Mouse (Mus musculus) inflammation-experienced regulatory T-cells, adult 6 months (primary cell): ENCODE results near the gene Lysmd1. TPM values are rescaled to one million over a fixed set of nuclear protein-coding genes. Genes with fewer than 3 reads are reported as not detected.

Experiments used
- ATAC-seq: one replicate; pipeline ENCODE4 v1.8.0; 2017
- polyA plus RNA-seq, 3 experiments: library from polyadenylated mRNA; unstranded; fragments of 100-300 nt; shearing (Covaris generic); gene quantifications; one replicate each; pipeline ENCODE4 v1.2.1; 2017

Lysmd1 gene
- polyA plus RNA-seq, 3 experiments from 2014 or later: 14.6 to 32.0 (median 30.8) TPM

DNA sequence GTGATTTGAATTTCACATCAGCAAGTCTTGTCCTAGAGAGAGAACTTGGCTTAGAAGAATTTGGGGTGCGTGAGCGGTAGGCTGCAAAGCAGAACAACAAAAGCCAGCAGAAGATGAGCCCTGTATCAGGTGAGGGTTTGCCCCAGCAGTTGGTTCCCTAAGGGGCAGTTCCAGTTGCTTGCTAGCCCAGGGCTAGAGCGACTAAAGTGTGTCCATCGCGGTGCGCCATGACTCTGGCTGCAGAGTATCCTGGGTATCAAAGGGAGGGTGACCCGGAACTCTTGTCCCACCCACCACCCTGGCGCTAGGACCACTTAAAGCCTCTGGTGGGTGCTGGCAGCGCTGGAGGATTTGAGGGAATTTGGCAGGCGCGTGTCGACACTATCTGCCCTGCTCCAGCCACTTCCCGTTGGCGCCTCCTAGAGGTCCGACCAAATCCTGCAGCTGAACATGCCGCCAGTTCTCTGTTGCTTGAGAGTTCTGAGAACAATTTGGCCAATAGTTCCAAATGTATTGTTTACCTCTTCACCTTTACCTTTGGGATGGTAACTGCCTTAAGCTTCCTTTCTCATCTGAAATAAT lies 40.2 kb downstream of the Lysmd1 start:
- ATAC-seq: peak; percentile 91

DNA sequence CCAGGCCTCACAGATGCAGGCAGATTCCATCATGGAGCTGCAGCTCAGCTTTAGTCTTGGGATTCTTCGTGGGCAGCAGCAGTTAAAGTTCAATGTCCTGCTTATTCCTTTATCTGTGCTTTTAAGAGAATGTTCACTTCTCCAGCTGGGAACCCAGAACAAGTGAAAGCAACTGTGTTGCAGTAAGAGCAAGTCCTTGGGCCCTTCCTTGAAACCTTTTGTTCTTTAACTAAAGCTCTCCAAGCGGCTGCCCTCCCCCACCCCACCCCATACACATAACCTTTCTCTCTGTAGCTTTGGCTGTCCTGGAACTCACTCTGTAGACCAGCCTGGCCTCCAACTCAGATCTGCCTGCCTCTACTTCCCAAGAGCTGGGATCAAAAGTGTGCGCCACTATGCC lies 42.6 kb downstream of the Lysmd1 start:
- ATAC-seq: no peak

DNA sequence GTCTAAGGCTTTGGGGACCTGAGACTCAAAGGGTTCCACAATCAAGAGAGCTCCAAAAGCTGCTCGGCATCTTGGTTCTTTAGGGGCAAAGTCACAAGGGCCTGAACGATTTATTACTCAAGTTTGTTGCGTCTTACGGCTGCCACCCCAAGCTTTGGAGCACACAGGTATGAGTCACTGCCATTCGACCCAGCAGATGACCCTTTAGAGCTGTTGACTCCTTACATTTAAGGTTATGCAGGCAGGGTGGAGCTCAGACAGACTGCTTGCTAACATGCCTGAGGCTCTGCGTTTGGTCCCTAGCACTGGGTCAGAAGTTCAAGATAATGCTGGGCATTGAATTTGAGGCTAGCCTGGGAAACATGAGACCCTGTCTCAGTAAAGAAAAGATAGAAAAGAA lies 43.7 kb downstream of the Lysmd1 start:
- no peak for ATAC-seq

DNA sequence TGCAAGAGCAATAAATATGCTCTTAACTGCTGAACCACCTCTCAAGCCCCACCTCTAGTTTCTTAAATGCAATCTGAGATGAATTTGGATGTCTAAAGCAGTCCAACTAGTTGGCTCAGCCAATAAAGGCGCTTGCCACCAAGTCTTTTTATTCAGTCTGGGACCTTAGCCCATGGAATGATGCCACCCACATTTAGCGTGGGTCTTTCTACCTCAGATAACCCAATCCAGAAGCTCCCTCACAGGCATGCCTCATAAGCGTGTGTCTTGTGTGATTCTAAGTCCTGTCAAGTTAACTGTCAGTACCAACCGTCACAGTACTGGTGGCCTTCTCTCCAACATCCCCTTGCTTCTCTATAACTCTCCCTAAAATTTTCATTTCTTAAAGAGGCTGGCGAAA lies 45.1 kb downstream of the Lysmd1 start:
- no peak for ATAC-seq

DNA sequence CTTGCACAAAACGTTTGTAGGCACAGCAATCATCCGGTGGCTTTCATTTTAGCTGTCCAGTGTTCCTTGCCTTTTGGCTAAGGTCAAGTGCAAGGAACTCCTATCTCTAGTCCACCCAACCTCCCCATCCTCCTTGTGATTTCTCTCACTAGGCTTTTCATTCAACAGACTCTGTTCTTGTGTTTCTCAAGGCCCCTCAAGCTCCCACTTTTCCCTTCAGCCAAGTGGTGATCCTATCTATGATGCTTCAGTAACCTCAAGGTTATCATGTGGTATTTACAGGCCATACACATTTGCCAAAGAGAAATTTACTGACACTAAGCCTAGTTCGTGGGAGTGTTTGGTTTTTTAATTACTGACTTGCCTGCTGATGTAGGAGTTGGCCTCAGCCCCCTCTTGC lies 46.0 kb downstream of the Lysmd1 start:
- ATAC-seq: no peak

DNA sequence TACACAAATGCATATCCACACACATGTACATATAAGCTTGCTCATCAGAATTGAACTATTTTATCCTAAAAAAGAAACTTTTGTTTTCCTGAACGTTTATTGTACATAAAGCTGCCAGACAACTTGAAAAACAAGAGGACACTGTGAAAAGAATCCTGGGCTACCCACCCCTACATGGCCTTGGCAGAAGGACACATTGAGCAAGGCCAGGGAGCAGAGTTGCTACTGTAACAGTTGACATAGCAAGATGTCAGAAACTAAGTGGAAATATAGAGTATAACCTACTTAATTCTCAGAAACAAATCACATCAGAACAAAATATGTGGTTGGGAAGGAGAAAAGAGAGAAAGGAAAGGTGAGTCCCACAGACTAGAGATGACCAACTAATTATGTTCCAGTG lies 48.0 kb downstream of the Lysmd1 start:
- no peak for ATAC-seq

DNA sequence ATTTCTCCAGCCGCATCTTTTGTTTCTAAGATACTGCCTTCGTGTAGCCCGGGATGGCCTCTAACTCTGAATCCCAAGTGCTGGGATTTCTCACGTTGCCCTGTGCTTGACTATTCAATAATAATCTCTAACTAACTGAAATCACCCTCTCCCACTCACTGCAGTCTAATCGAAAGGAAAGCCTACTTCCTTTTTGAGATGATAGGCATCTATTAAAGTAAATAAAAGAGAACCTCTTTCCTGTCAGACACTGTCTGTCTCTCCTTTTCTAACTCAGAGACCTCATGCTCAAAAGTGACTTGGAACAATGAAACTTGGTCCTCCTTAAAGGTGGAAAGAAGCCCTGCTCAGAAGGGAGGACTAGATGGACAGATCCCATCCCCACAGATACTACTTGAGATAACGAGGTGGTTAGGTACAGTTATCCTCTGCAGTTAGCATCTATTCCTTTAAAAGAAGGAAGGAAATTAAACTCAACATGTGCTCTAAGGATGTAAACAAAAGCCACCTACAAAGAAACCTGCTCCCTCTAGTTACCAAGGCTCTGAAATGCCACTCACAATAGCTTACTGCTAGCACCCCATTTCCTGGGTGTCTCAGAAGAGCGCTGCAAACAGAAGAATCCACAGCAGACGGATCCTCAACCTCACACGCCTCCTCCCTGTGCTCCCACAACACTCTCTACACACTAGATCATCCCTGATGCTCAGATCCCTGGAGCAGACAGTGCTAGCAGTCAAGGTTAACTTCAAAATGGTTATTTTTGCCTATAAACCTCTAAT lies 51.1 kb downstream of the Lysmd1 start:
- ATAC-seq: peak; percentile 77

DNA sequence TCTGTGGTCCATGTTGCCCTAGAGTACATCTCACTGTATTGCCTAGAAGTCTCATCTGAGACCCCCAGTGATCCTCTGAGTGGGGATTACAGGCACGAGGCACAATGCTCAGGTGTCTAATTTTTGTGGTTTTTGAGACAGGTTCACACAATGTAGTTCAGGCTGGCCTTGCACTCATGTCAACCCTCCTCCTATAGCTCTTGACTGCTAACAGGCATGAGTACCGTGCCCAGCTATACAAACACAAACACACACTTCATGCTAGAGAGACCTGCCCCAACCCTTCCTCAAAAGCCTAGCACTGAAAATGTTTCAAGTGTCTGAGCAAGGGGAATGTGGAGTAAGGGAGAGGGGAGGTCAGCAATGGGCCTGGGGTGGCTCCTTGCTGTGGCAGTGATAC lies 52.2 kb downstream of the Lysmd1 start:
- ATAC-seq: no peak

DNA sequence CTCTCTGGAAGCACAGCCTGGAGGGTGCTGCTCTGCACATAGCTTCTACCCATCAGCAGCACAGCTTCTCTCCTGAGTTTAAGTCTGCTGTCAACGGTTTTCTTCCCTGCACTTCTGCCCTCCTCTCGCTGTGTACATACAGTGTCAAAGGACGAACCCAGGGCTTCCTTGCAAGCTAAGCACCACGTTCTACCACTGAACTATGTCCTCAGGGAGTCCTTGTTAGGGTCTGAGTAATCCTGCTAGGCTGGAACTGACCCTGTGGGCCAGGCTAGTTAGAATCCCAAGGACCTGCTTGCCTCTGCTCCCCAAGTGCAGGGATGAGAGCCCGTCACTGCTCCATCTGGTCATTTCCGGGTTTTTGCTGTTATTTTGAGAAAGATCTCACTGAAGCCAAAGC lies 53.0 kb downstream of the Lysmd1 start:
- ATAC-seq: no peak

Other genes with a start within 250 kb of the Lysmd1 start
- gene Psmb4, start 247.1 kb upstream of the Lysmd1 start, polyA plus RNA-seq: 100 to 1,000 TPM; 120 to 202 (median 164) TPM
- gene Selenbp1, start 201.0 kb upstream of the Lysmd1 start, polyA plus RNA-seq: 1 to 10 TPM in 2 of 3 experiments, under 1 TPM in 1; 0.36 to 2.2 (median 1.5) TPM
- gene Rfx5, start 180.0 kb upstream of the Lysmd1 start, polyA plus RNA-seq: 10 to 100 TPM in 2 of 3 experiments, 1 to 10 TPM in 1; 9.6 to 14.4 (median 13.8) TPM
- gene Pi4kb, start 159.4 kb upstream of the Lysmd1 start, polyA plus RNA-seq: 10 to 100 TPM in 2 of 3 experiments, 1 to 10 TPM in 1; 9.1 to 12.7 (median 10.6) TPM
- gene Zfp687, start 118.6 kb upstream of the Lysmd1 start, polyA plus RNA-seq: 10 to 100 TPM; 12.2 to 16.5 (median 12.4) TPM
- 100 to 1,000 TPM; 175 to 191 (median 181) TPM for gene Psmd4, start 91.5 kb upstream of the Lysmd1 start, polyA plus RNA-seq
- 10 to 100 TPM; 16.7 to 22.4 (median 17.6) TPM for gene Pip5k1a, start 27.2 kb upstream of the Lysmd1 start, polyA plus RNA-seq
- gene Vps72, start 23.1 kb upstream of the Lysmd1 start, polyA plus RNA-seq: 10 to 100 TPM; 64.0 to 70.0 (median 66.7) TPM
- gene Tmod4, start 9.6 kb upstream of the Lysmd1 start, polyA plus RNA-seq: 1 to 10 TPM; 1.8 to 2.5 (median 2.1) TPM
- 100 to 1,000 TPM in 2 of 3 experiments, 10 to 100 TPM in 1; 81.4 to 113 (median 106) TPM for gene Scnm1, start 77 bp upstream of the Lysmd1 start, polyA plus RNA-seq
- 100 to 1,000 TPM; 180 to 236 (median 220) TPM for gene Tnfaip8l2, start 8.3 kb downstream of the Lysmd1 start, polyA plus RNA-seq
- gene Sema6c, start 26.4 kb downstream of the Lysmd1 start, polyA plus RNA-seq: under 1 TPM in 1 of 3 experiments, not detected in 2; 0.16 TPM
- 10 to 100 TPM; 28.0 to 52.1 (median 31.8) TPM for gene Gabpb2, start 83.8 kb downstream of the Lysmd1 start, polyA plus RNA-seq
- 100 to 1,000 TPM; 179 to 293 (median 202) TPM for gene Cdc42se1, start 94.6 kb downstream of the Lysmd1 start, polyA plus RNA-seq
- gene Mllt11, start 98.1 kb downstream of the Lysmd1 start, polyA plus RNA-seq: 10 to 100 TPM; 17.5 to 21.6 (median 18.8) TPM
- gene Gm128, start 107.5 kb downstream of the Lysmd1 start, polyA plus RNA-seq: under 1 TPM; 0.49 to 0.94 (median 0.85) TPM
- gene Bnipl, start 117.1 kb downstream of the Lysmd1 start, polyA plus RNA-seq: under 1 TPM in 1 of 3 experiments, not detected in 2; 0.52 TPM
- 10 to 100 TPM; 17.8 to 18.5 (median 18.3) TPM for gene Mindy1, start 147.3 kb downstream of the Lysmd1 start, polyA plus RNA-seq
- gene Prune1, start 148.0 kb downstream of the Lysmd1 start, polyA plus RNA-seq: 10 to 100 TPM in 1 of 3 experiments, 1 to 10 TPM in 2; 7.5 to 11.0 (median 8.8) TPM
- under 1 TPM; 0.64 to 0.92 (median 0.91) TPM for gene Anxa9, start 173.1 kb downstream of the Lysmd1 start, polyA plus RNA-seq
- 100 to 1,000 TPM; 151 to 215 (median 154) TPM for gene Cers2, start 180.7 kb downstream of the Lysmd1 start, polyA plus RNA-seq
- gene Setdb1, start 223.1 kb downstream of the Lysmd1 start, polyA plus RNA-seq: 10 to 100 TPM; 16.9 to 24.2 (median 18.5) TPM